Mouse (Mus musculus) testis, adult 2 months (tissue): Measurements from ENCODE around the gene Cspg5. TPM values are rescaled to one million over a fixed set of nuclear protein-coding genes. Genes with fewer than 3 reads are reported as not detected.

Experiments
- H3K27ac ChIP-seq: fragments of 200-500 bp; 2 replicates; pipeline ENCODE4 v1.5.1; 2012; ENCODE audit warnings: low read depth, low read length; ENCODE audit not compliant: control insufficient read depth, insufficient read depth
- H3K27me3 ChIP-seq: fragments of 200-500 bp; 2 replicates; pipeline ENCODE4 v1.6.1; 2012; ENCODE audit warnings: mild to moderate bottlenecking, low read length, moderate library complexity; ENCODE audit not compliant: control insufficient read depth, insufficient read depth
- H3K36me3 ChIP-seq: fragments of 200-500 bp; 2 replicates; pipeline ENCODE4 v1.6.1; 2012; ENCODE audit warnings: mild to moderate bottlenecking, low read length; ENCODE audit not compliant: control insufficient read depth, insufficient read depth
- H3K4me1 ChIP-seq: fragments of 200-500 bp; 2 replicates; pipeline ENCODE4 v1.6.1; 2012; ENCODE audit warnings: low read length; ENCODE audit not compliant: control insufficient read depth, insufficient read depth
- H3K4me3 ChIP-seq: fragments of 200-500 bp; 2 replicates; pipeline ENCODE4 v1.5.1; 2012; ENCODE audit warnings: low read depth, mild to moderate bottlenecking, low read length, moderate library complexity, mixed read lengths; ENCODE audit not compliant: control insufficient read depth
- CTCF ChIP-seq: fragments of 200-500 bp; IDR thresholded peaks from 2 replicates; pipeline ENCODE4 v1.5.1; 2012; ENCODE audit warnings: low read depth, mild to moderate bottlenecking, inconsistent platforms, low read length, moderate library complexity; ENCODE audit not compliant: control insufficient read depth, insufficient read depth, insufficient replicate concordance
- POLR2A ChIP-seq: fragments of 200-500 bp; IDR thresholded peaks from 2 replicates; pipeline ENCODE4 v1.6.1; 2012; ENCODE audit warnings: low read depth, mild to moderate bottlenecking, inconsistent platforms, low read length, moderate library complexity; ENCODE audit not compliant: control insufficient read depth
- polyA plus RNA-seq: library from polyadenylated mRNA; depleted of rRNA; stranded (reverse); fragments of >200 nt; gene quantifications from 2 replicates; pipeline ENCODE4 v1.2.3, GENCODE M21; 2012

Cspg5 gene
- polyA plus RNA-seq, 1 experiment = 2.0 TPM

- Histone ChIP-seq H3K27me3 (no peaks in the 10 kb centered on the region), H3K4me1 (no peaks in the 10 kb centered on the region), H3K4me3 (no peak overlapping the region), H3K36me3 (no peaks in the 10 kb centered on the region), H3K27ac (no peak overlapping the region)
- TF ChIP-seq CTCF (no peak), POLR2A (no peak)
Observed at GRCm38 (mm10) chr9:110226191-110226590, 17.4 kb upstream of the Cspg5 start.

GRCm38 (mm10) chr9:110228671-110229070 lies 14.9 kb upstream of the Cspg5 start:
- Histone ChIP-seq H3K4me1 (no peaks in the 10 kb centered on the region), H3K36me3 (no peaks in the 10 kb centered on the region), H3K27me3 (no peaks in the 10 kb centered on the region), H3K27ac (no peak overlapping the region), H3K4me3 (no peak overlapping the region)
- no peak for TF ChIP-seq POLR2A
- no peak for TF ChIP-seq CTCF

GRCm38 (mm10) chr9:110229112-110229511 lies 14.5 kb upstream of the Cspg5 start:
- Histone ChIP-seq H3K36me3 (no peaks in the 10 kb centered on the region), H3K27ac (no peak overlapping the region), H3K4me3 (no peak overlapping the region), H3K4me1 (no peaks in the 10 kb centered on the region), H3K27me3 (no peaks in the 10 kb centered on the region)
- no peak for TF ChIP-seq POLR2A
- no peak for TF ChIP-seq CTCF

- H3K4me3 ChIP-seq = no peak overlapping the region
- no peaks in the 10 kb centered on the region for H3K4me1 ChIP-seq
- no peak for TF ChIP-seq POLR2A
- TF ChIP-seq CTCF = no peak
- H3K27me3 ChIP-seq = no peaks in the 10 kb centered on the region
- no peak overlapping the region for H3K27ac ChIP-seq
- no peaks in the 10 kb centered on the region for H3K36me3 ChIP-seq
Observed at GRCm38 (mm10) chr9:110229566-110230248, 13.9 kb upstream of the Cspg5 start.

- H3K4me3 ChIP-seq = no peak overlapping the region
- H3K27me3 ChIP-seq = no peaks in the 10 kb centered on the region
- H3K36me3 ChIP-seq = no peaks in the 10 kb centered on the region; the same call in 1 of the 2 replicates
- no peak for TF ChIP-seq POLR2A
- TF ChIP-seq CTCF = no peak
- H3K4me1 ChIP-seq = no peaks in the 10 kb centered on the region
- H3K27ac ChIP-seq = no peak overlapping the region
Observed at GRCm38 (mm10) chr9:110230395-110231071, 13.1 kb upstream of the Cspg5 start.

GRCm38 (mm10) chr9:110234962-110235361 lies 8.6 kb upstream of the Cspg5 start:
- Histone ChIP-seq H3K36me3 (no peaks in the 10 kb centered on the region; the same call in 1 of the 2 replicates), H3K4me3 (no peak overlapping the region), H3K4me1 (no peaks in the 10 kb centered on the region), H3K27ac (no peak overlapping the region), H3K27me3 (no peaks in the 10 kb centered on the region)
- TF ChIP-seq CTCF (no peak), POLR2A (no peak)

GRCm38 (mm10) chr9:110244567-110244888 lies 945 bp downstream of the Cspg5 start:
- Histone ChIP-seq H3K27me3 (no peaks in the 10 kb centered on the region), H3K4me3 (peak overlapping the region; percentile 73), H3K36me3 (no peaks in the 10 kb centered on the region), H3K4me1 (peaks cover 22% of the 10 kb centered on the region), H3K27ac (no peak overlapping the region)
- TF ChIP-seq POLR2A (no peak), CTCF (no peak)
